Mouse (Mus musculus): ENCODE measurements around the gene B3gnt8.

Gene B3gnt8

DNA sequence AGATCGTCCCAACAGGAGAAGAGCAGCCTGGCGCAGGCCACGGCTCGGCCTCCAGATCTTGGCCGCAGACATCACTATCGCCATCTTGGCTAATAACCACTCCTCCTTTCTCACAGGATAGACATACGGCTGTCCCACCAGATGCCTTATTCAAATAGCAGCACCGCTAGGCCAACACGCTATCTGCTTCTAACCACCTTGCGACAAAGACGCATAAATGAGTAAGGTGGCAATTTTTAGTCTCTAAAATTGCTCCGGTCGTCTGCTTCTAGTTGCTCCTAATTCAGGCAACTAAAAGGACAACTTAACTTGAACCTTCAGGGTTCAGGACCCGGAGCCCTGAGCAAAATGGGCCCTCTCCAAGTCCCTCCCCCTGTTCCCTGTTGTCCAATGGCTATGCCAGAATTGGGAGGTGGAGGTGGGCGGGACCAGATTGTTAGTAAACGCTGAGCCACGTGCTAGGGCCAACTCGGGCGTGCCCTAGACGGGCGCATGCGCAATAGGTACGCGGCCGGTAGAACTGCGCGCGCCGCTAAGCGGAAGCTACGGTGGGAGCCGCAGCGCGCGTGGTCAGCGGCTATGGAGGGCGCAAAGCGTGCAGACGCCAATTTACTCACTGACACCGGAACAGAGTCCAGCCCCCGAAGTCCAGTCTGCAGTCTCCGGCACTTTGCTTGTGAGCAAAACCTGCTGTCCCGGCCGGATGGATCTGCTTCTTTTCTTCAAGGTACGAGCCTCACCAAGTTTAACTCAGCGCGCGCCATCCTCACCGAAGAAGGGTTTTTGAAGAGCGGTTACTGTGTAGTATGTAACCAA lies 32.4 kb downstream of the B3gnt8 start, which contains the start of the genes Bckdha and Exosc5:
TSS of gene Bckdha (minus strand) at position 325 of the 816 bp plus-strand sequence.
TSS of gene Exosc5 (plus strand) at position 508 of the 816 bp plus-strand sequence.
- DNase-seq (ENCODE audit: low read depth): peak; percentile 100

DNA sequence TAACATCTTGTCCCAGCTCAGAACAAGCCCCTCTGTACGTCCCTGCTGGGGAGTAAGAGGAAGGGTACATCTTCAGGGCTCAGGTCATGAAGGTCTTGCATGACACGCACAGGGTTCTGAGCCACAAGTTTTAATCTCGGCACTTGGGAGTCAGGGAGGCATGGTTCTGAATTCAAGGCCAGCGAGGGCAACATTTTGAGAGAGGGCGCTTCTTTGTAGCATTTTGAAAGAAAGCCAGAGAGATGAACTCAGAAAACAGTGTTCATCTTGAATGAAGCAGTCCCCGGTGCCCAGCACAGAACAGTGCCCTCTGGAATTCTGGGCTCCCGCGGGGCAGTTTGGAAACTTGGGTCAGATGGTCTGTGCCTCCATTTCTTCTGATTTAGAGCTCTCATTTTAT lies 39.9 kb downstream of the B3gnt8 start:
- DNase-seq (ENCODE audit: low read depth): no peak

DNA sequence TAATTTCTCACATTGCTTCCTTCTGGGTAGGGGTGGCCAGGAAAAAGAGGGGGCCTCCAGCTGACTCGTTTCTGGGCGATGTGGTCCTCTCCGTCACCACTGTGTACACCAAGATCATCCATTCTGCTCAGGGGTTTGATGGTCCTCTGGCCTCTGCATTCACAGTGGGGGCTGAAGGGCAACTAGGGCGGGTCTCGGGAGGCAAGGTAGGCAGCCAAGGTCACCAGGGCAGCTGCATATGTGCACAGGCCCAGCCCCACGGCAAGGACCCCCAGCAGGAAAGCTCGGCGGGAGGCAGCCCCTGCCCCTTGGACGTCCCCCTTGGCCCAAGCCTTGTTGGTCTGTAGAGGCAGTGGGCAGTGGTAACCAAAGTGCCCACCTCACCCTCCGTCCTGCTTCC lies 42.7 kb downstream of the B3gnt8 start:
- no peak for DNase-seq (ENCODE audit: low read depth)

DNA sequence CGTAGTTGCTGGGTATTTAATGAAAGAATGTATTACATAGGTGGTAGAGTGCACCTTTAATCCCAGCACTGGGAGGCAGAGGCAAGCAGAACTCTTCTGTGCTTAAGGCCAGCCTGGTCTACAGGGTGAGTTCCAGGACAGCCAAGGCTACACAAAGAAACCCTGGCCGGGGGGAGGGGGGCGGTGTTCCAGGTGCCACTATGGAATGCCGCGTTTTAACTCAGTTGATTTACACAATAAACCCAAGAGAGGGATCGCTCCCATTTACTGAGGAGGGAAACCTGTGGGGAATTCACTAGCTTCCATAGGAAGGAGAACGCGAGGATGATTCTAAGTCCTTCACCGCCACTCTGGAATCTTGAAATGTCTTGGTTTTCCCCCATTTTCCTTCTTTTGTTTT lies 43.2 kb downstream of the B3gnt8 start:
- DNase-seq (ENCODE audit: low read depth): no peak

DNA sequence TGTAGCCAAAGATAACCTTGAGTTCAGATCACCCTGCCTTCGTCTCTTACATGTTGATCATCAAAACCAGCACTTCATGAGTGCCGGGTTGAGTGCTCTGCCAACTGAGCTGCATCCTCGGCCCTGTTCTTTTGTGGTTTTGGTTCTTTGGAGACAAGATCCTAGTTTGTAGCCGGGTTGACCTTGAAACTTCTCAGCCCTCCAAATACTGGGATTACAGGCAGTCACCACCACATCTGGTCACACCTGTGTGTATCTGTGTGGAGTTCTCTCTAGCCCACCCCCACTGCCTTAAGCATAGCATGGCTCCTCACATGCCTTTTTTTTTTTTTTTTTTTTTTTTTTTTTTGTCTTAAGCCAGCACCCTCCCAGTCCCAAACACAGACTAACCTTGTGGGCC lies 43.6 kb downstream of the B3gnt8 start:
- DNase-seq (ENCODE audit: low read depth): no peak

DNA sequence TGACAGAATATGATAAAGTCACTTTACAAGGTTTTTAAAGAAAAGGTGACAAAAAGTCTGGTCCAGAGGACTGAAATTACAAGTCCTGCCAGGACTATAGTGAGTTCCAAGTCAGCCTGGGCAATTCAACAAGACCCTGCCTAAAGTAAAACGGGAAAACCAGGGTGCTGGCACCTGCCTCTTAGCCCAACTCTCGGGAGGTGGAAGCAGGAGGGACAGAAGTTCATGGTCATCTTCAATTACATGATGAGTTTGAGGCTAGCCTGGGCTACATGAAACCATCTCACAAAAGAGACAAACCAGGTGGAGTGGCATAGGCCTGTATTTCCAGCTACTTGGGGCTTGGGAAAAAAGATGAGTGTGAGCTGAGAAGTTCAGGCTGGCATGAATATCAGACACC lies 45.2 kb downstream of the B3gnt8 start:
- no peak for DNase-seq (ENCODE audit: low read depth)

DNA sequence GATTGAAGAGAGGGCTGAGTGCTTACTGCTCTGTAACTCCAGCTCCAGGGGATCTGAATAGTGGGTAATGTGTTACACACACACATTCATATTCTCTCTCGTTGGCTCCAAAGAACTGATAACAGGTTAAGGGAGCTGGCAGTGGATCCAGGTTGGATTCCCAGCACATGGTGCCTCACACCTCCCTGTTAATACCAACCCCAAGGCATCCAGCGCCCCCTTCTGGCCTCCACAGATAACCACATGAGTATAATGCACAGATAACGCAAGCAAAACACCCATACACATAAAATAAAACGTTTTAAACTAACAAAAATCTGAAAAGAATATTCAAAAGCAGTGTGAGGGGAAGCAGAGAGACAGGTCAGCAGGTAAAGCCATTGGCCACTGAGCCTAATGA lies 46.0 kb downstream of the B3gnt8 start:
- DNase-seq (ENCODE audit: low read depth): no peak

DNA sequence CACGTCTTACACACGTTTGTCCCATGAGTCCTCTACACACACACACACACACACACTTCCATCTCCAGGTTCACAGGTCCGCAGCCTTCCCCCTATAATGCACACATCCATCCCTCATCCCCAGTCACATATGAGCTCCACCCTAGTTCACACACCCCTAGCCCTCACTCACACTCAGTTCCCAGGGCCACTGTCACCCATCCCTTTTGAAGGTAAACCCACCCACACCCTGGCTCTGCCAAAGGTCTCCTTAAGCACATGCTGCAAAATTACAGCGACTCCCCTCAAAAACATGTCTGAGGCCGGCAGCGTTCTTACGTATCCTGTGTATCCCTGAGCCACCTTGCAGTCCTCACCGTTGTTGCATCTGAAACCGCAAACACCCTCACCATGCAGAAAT lies 47.8 kb downstream of the B3gnt8 start:
- DNase-seq (ENCODE audit: low read depth): no peak

DNA sequence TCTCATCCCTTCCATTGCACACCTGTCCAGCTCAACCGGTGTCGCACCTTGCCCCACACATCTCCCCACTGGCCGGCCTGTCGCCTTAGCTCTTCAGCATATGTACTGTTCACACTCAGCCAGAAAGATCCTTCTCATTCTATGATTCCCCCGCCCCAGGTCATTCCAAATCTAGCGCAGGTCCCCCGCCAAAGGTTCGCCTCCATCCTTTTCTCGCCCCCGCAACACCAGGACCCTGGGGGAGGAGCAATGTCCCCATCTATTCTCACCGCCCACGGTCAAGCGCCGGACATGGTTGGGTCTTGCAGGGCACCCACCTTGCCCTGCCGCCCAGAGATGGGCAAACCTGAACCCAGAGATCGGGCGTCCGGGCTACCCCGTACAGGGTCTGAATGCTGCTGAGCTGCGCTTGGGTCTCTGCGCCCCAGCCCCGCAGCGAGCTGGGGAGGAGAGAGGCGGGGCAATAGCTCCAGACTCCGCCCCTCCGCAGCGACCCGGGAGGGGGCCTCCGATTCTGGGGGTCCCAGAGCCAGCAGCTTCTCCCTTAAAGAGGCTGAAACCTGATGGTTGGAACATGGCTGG lies 48.4 kb downstream of the B3gnt8 start, which contains the start of gene Tmem91:
TSS of gene Tmem91 (minus strand) at position 448 of the 582 bp plus-strand sequence.
- DNase-seq (ENCODE audit: low read depth): no peak

DNA sequence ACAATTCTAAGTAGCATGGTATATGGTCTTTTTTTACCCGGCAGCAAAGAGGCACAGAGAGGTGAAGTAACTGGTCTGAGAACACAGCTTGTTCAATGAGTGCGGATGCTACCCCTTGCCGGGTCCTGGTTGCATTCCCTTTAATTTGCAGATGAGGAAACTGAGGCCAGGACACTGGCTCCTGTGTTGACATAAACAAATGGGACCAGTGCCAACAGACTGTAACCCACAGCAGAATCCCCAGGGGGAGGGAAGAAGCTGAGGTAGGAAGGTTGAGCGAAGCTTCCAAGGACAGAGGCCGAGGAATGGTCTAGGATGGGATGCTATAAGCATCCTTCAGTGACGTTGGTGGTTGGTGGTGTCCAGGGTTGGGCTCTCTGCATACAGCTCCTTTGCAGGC lies 49.0 kb downstream of the B3gnt8 start:
- DNase-seq (ENCODE audit: low read depth): no peak

DNA sequence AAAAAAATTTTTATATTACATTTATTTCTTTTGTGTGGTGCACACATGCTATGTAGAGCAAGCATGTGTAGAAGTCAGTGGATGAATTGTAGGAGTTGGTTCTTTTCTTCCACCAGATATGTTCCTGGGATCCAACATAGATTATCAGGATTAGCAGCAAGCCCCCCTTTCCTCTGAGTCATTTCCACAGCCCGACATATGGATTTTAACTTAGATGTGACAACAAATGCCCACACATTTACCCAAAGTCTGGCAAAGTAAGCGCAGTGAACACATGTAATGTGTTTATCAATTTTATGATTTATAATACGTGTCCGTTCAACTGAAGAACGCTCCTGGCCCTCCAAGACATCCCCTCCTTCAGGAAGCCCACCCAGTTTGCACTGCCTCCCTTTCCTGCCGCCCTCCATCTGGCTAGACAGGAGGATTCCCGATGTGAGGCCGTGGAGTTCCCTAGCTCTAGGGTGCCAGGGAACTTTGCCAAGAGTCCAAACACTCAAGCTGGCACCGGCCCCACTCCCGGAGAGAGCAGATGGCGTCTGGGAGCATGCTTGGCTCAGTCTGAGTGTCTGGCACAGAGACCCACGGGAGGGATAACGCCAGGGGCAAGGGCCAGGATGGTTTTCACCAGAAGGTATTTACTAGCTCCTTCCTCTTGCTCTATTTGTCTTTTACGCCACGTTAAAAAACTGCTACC lies 49.8 kb downstream of the B3gnt8 start:
- no peak for DNase-seq (ENCODE audit: low read depth)

DNA sequence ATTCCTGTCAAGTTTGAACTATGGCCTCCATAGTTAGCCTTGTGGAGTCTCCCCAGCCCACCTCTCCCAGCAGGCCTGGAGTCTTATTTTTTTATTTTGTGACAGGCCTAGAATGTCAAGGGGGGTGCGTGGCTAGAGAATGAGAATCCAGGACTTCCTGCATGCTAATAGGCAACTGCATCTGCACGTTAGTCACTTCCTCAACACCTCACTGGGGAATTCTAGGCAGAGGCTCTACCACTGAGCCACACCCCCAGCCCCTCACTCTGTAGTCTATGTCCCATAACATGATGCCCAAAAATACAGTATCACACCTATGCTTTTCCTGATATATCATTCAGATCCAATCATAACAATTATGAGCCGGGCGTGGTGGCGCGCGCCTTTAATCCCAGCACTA lies 50.6 kb downstream of the B3gnt8 start:
- no peak for DNase-seq (ENCODE audit: low read depth)

DNA sequence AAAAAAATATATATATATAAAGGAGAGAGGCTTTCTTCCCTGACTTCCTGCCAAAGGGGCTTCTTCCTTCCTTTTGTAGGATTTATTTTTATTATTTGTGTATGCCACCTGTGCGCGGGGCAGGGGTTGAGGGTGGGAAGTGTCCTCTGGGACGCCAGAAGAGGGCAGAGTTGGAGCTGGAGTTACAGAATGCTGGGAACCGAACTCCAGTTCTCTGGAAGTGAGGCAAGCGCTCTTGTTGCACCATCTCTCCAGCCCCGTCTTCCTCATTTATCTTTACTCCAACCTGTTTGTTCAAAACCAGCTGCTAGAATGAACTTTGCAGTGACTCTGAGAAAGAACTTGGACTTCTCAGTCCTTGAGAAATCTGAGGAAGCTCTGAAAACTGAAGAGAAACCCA lies 53.5 kb downstream of the B3gnt8 start:
- no peak for DNase-seq (ENCODE audit: low read depth)

DNA sequence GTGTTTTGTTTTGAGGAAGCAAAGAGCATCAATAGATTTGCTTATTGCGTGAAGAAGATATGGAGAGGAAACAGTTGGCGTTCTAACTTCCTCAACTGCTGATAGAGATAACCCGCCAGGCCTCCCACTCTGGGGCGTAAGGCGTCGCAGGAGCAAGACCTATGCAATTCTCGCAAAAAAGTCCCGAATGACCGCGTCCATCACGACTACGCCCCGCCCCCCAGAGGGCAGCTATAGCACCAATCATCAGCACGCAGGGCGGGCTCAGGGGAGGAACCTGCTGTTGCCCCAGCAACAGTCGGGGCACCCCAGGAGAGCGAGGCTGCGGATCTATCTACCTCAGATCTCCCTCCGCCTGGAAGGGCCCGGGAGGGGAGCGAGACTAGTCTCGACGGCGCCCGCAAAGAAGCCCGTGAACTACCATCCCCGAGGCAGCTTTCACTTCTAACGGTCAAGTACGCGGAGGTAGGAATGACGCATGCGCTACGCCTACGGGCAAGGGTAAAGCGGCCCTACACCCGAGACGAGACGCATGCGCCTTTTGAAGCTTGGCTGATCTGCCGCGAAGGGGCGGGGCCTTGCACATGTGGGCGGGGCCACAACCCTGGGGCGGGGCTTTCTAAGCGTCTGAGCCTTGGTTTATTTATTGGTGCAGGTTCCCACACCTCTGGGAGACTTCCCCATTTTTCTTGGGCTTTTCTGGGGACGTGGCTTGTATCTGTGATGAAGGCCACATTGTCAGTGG lies 54.2 kb downstream of the B3gnt8 start, which contains the start of gene B9d2:
TSS of gene B9d2 (plus strand) at position 267 of the 745 bp plus-strand sequence.
- peak; percentile 97 for DNase-seq (ENCODE audit: low read depth)

DNA sequence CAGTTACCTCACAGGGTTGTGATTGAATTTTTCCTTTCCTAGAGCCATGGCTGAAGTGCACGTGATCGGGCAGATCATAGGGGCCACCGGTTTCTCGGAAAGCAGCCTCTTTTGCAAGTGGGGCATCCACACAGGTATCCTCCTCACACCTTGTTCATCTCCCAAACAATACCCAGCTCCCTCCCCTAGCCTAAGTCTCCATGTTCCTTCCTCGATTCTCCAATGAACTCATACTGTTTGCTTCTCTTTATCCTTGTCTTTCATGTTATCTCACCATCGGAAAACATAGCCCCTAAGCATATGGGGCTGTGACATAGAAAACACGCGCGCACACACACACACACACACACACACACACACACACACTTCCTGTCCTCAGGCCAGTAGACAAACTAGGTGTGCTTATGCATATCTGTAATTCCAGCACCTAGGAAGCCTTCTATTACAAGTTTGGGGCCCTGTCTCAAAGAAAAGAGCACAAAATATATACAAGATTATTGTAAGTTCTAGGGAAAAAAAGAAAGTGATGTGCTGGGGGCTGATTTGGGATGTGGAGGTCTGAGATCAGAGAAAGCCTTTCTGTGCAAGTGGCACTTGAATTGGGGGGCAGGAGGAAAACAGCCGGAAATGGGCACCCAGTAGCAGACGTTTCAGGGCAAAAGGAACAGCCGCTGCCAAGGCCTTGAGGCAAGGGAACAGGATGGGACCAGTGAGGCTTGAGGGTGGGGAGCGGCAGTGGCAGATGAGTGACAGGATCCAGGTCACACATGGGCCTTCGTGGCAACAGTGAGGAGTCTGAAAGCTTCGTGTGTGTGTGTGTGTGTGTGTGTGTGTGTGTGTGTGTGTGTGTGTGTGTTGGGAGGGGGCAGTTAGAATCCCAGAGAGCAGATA lies 55.1 kb downstream of the B3gnt8 start:
- no peak for DNase-seq (ENCODE audit: low read depth)

DNA sequence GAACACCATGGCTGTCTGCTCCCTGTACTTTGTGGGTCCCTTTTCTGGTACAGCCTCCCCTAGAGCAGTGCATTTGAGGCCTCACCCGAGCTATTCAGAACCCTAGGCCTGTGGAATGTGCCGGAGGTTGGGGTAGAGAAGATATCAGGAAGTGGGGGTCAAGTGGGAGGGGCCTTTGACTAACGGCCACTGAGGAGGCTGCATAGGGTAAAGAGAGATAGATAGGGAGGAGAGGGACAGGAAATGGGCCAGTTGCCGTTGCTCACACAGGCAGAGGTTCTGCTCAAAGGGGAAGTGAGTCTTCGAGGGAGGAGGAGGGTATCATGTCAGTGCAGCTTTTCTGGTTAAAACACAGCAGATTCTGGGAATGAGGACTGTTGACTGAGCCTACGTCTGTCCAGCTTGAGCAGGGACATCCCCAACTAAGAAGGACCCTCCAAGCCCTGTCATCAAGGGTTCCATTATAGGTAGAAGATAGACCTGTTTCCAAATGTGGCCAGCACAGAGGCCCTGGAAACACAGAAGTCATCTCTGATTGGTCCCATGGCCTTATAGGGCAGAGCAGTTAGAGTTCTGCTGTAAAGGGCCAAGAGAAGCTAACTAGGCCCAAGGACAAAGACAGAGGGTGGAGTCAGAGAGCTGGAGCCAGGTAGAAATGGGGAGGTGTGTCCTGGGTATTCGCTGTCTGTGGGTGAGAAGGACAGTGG lies 57.2 kb downstream of the B3gnt8 start:
- no peak for DNase-seq (ENCODE audit: low read depth)

DNA sequence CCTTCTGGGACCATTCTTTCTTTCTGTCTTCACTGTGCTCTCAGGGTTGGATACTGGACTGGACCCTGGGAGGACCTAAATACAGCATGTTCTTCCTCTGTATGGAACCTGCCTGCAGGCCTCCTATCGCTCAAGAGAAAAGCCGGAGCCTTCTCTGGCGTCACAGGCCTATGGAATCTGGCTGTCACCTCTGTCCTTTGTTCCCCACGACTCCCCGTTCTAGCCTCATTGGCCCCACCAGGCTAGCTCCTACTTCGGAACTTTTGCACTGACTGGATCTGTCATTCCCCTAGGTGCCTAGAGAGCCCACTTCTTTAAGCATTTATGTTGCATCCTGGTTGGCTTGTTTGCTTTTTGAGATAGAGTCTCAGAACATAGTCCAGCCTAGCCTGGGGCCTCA lies 58.2 kb downstream of the B3gnt8 start:
- DNase-seq (ENCODE audit: low read depth): no peak
